In genomic region chr2:72662979-72663780, GRCm38 (mm10) we compare ENCODE assay signal across 27 mouse cellular contexts.
DNase-seq lines count a peak whose midpoint lies in the region; ATAC-seq lines count a peak whose summit lies in the region.
"Had no signal": no experiment of that assay in that cellular context is flagged by ENCODE, and none has a peak within 500 bp of the region (broad histone marks: within the 10 kb centered on the region; RNA-seq: fewer than 3 reads in every experiment).

No protein-coding gene starts in this region.

- H3K9me3 ChIP-seq in limb, embryonic 15.5 days: no peaks in the 10 kb centered on the region
- H3K9me3 ChIP-seq in limb, embryonic 10.5 days (replicated peaks): no peaks in the 10 kb centered on the region
- no peaks in the 10 kb centered on the region for H3K9me3 ChIP-seq in midbrain, embryonic 11.5 days (ENCODE audit: control insufficient read depth, low read length)
- H3K9me3 ChIP-seq in midbrain, embryonic 13.5 days: 0 out of 2 replicates have a peak, but pooled peaks cover 7% of the 10 kb centered on the region
- 0 out of 2 replicates have a peak, but pooled peaks cover 4% of the 10 kb centered on the region for H3K9me3 ChIP-seq in embryonic facial prominence, embryonic 14.5 days (ENCODE audit: control insufficient read depth, low read length)
- H3K9me3 ChIP-seq: embryonic facial prominence, embryonic 15.5 days; forebrain, embryonic 12.5 days; heart, embryonic 15.5 days; kidney, embryonic 15.5 days; limb, embryonic 12.5 days had no signal

- H3K36me3 ChIP-seq in limb, embryonic 15.5 days: no peaks in the 10 kb centered on the region
- H3K36me3 ChIP-seq in limb, embryonic 10.5 days: no peaks in the 10 kb centered on the region
- no peaks in the 10 kb centered on the region for H3K36me3 ChIP-seq in midbrain, embryonic 11.5 days (ENCODE audit: control insufficient read depth, insufficient read depth, low read length)
- no peaks in the 10 kb centered on the region for H3K36me3 ChIP-seq in midbrain, embryonic 13.5 days
- H3K36me3 ChIP-seq in embryonic facial prominence, embryonic 14.5 days (ENCODE audit: control insufficient read depth, insufficient read depth, low read length): no peaks in the 10 kb centered on the region
- H3K36me3 ChIP-seq: embryonic facial prominence, embryonic 15.5 days; forebrain, embryonic 12.5 days; heart, embryonic 15.5 days; kidney, embryonic 15.5 days; limb, embryonic 12.5 days had no signal

- DNase-seq in embryo, embryonic 10.5 days (ENCODE audit: low spot score): peak; percentile 14
- DNase-seq in embryo, embryonic 10 days (ENCODE audit: low spot score): no peak
- DNase-seq in limb, embryonic 10.5 days (ENCODE audit: low spot score): no peak
- DNase-seq in midbrain, embryonic 11.5 days (ENCODE audit: low spot score, missing footprints): peak; percentile 78
- peak; percentile 51 for DNase-seq in embryonic facial prominence, embryonic 14.5 days (ENCODE audit: low spot score)
- DNase-seq in ovary, postnatal 36 days (ENCODE audit: low spot score): no peak
- DNase-seq: adrenal gland, adult 8-10 months; cerebellum, adult 8-10 months; cerebellum, postnatal 25 days; embryo, embryonic 11 days; forebrain, postnatal 0 days; gastrocnemius, postnatal 10 days; kidney, adult 18-20 months; kidney, postnatal 4 days; layer of hippocampus, postnatal 36 days had no signal

- H3K27me3 ChIP-seq in limb, embryonic 15.5 days: no peaks in the 10 kb centered on the region
- no peaks in the 10 kb centered on the region for H3K27me3 ChIP-seq in limb, embryonic 10.5 days (ENCODE audit: low read depth, poor library complexity, severe bottlenecking)
- H3K27me3 ChIP-seq in midbrain, embryonic 11.5 days (ENCODE audit: control insufficient read depth, insufficient read depth, low read length): no peaks in the 10 kb centered on the region
- H3K27me3 ChIP-seq in midbrain, embryonic 13.5 days: no peaks in the 10 kb centered on the region
- H3K27me3 ChIP-seq in embryonic facial prominence, embryonic 14.5 days (replicated peaks; ENCODE audit: control insufficient read depth, insufficient read depth, low read length): no peaks in the 10 kb centered on the region
- H3K27me3 ChIP-seq: embryonic facial prominence, embryonic 15.5 days; forebrain, embryonic 12.5 days; heart, embryonic 15.5 days; kidney, embryonic 15.5 days; limb, embryonic 12.5 days had no signal

- no peaks in the 10 kb centered on the region for H3K4me1 ChIP-seq in limb, embryonic 15.5 days
- no peaks in the 10 kb centered on the region for H3K4me1 ChIP-seq in limb, embryonic 10.5 days
- no peaks in the 10 kb centered on the region for H3K4me1 ChIP-seq in midbrain, embryonic 11.5 days (ENCODE audit: control insufficient read depth, insufficient read depth, low read length)
- no peaks in the 10 kb centered on the region for H3K4me1 ChIP-seq in midbrain, embryonic 13.5 days (replicated peaks)
- no peaks in the 10 kb centered on the region for H3K4me1 ChIP-seq in embryonic facial prominence, embryonic 14.5 days (ENCODE audit: control insufficient read depth, insufficient read depth, low read length)
- H3K4me1 ChIP-seq: forebrain, embryonic 12.5 days; heart, embryonic 15.5 days; kidney, embryonic 15.5 days; limb, embryonic 12.5 days had no signal

- no peak overlapping the region for H3K4me3 ChIP-seq in limb, embryonic 15.5 days
- no peak overlapping the region for H3K4me3 ChIP-seq in limb, embryonic 10.5 days
- no peak overlapping the region for H3K4me3 ChIP-seq in midbrain, embryonic 11.5 days (ENCODE audit: low read depth, low read length)
- H3K4me3 ChIP-seq in midbrain, embryonic 13.5 days (replicated peaks): no peak overlapping the region
- no peak overlapping the region for H3K4me3 ChIP-seq in embryonic facial prominence, embryonic 14.5 days (ENCODE audit: low read depth, low read length)
- H3K4me3 ChIP-seq: embryonic facial prominence, embryonic 15.5 days; forebrain, embryonic 12.5 days; heart, embryonic 15.5 days; kidney, embryonic 15.5 days; limb, embryonic 12.5 days had no signal

- 0 out of 2 replicates have a peak overlapping the region, but pooled peaks have one; percentile 27 for H3K27ac ChIP-seq in limb, embryonic 15.5 days
- no peak overlapping the region for H3K27ac ChIP-seq in limb, embryonic 10.5 days
- no peak overlapping the region for H3K27ac ChIP-seq in midbrain, embryonic 11.5 days (ENCODE audit: low read depth, low read length)
- H3K27ac ChIP-seq in midbrain, embryonic 13.5 days: no peak overlapping the region
- H3K27ac ChIP-seq in embryonic facial prominence, embryonic 14.5 days (replicated peaks; ENCODE audit: low read depth, low read length): no peak overlapping the region
- H3K27ac ChIP-seq: embryonic facial prominence, embryonic 15.5 days; forebrain, embryonic 12.5 days; heart, embryonic 15.5 days; kidney, embryonic 15.5 days; limb, embryonic 12.5 days; macrophage had no signal

- H3K4me2 ChIP-seq in limb, embryonic 15.5 days: no peak overlapping the region
- no peak overlapping the region for H3K4me2 ChIP-seq in midbrain, embryonic 11.5 days
- no peak overlapping the region for H3K4me2 ChIP-seq in midbrain, embryonic 13.5 days (replicated peaks)
- no peak overlapping the region for H3K4me2 ChIP-seq in embryonic facial prominence, embryonic 14.5 days (ENCODE audit: low read depth, low read length)
- H3K4me2 ChIP-seq: embryonic facial prominence, embryonic 15.5 days; forebrain, embryonic 12.5 days; heart, embryonic 15.5 days; kidney, embryonic 15.5 days; limb, embryonic 12.5 days; liver, embryonic 11.5 days had no signal

- 45% methylated on average over 8 of the region's 8 CpGs for WGBS in limb, embryonic 15.5 days
- WGBS in limb, embryonic 10.5 days: 72% methylated on average over 8 of the region's 8 CpGs
- WGBS in midbrain, embryonic 11.5 days: 74% methylated on average over 8 of the region's 8 CpGs
- WGBS in midbrain, embryonic 13.5 days: 81% methylated on average over 8 of the region's 8 CpGs
- 43% methylated on average over 8 of the region's 8 CpGs for WGBS in embryonic facial prominence, embryonic 14.5 days

- H3K9ac ChIP-seq in limb, embryonic 15.5 days: no peak overlapping the region
- no peak overlapping the region for H3K9ac ChIP-seq in midbrain, embryonic 11.5 days (ENCODE audit: low read length)
- H3K9ac ChIP-seq in midbrain, embryonic 13.5 days (replicated peaks): no peak overlapping the region
- no peak overlapping the region for H3K9ac ChIP-seq in embryonic facial prominence, embryonic 14.5 days (ENCODE audit: low read depth, low read length)
- H3K9ac ChIP-seq: embryonic facial prominence, embryonic 15.5 days; forebrain, embryonic 12.5 days; forebrain, postnatal 0 days; heart, embryonic 15.5 days; kidney, embryonic 15.5 days; limb, embryonic 12.5 days had no signal

- no peak for ATAC-seq in limb, embryonic 15.5 days (ENCODE audit: insufficient number of reproducible peaks, low FRiP score, low TSS enrichment, low read depth)
- ATAC-seq in midbrain, embryonic 11.5 days (ENCODE audit: low FRiP score): no peak
- no peak for ATAC-seq in midbrain, embryonic 13.5 days
- no peak for ATAC-seq in embryonic facial prominence, embryonic 14.5 days (ENCODE audit: low read depth)
- ATAC-seq: activated CD4-positive, CD25-positive, alpha-beta regulatory T cell, adult 4 months; forebrain, postnatal 0 days; hindbrain, embryonic 16.5 days; midbrain, embryonic 16.5 days had no signal

Comparison
In these comparisons a context has a peak if more than half of its experiments do, and no peak if none do; other contexts are left out.
1. DNase-seq: peak in embryo, embryonic 10.5 days (single experiment), midbrain, embryonic 11.5 days (single experiment) and embryonic facial prominence, embryonic 14.5 days (single experiment); none in embryo, embryonic 10 days (single experiment), limb, embryonic 10.5 days (single experiment) and ovary, postnatal 36 days (single experiment).